Mouse (Mus musculus) forebrain, embryonic 10.5 days (tissue): ENCODE results near the gene Narfl. TPM values are rescaled to one million over a fixed set of nuclear protein-coding genes. Genes with fewer than 3 reads are reported as not detected.

ENCODE experiments used
- DNase-seq: peaks from one replicate; pipeline ENCODE4 v3.0.0-alpha.2; 2017; ENCODE audit warnings: low spot score; ENCODE audit errors: extremely low spot score
- H3K27ac ChIP-seq: fragments of 300-500 bp; sonication (generic); 2 replicates; pipeline ENCODE4 v1.5.1; 2016; ENCODE audit warnings: mild to moderate bottlenecking
- H3K27me3 ChIP-seq: fragments of 300-500 bp; sonication (generic); 2 replicates; pipeline ENCODE4 v1.6.1; 2016; ENCODE audit warnings: mild to moderate bottlenecking; ENCODE audit not compliant: poor library complexity, severe bottlenecking
- H3K36me3 ChIP-seq: fragments of 300-500 bp; sonication (generic); replicated peaks from 2 replicates; pipeline ENCODE4 v1.6.1; 2016; ENCODE audit warnings: mild to moderate bottlenecking, moderate library complexity
- H3K4me1 ChIP-seq: fragments of 300-500 bp; sonication (generic); 2 replicates; pipeline ENCODE4 v1.6.1; 2016
- H3K4me3 ChIP-seq: fragments of 300-500 bp; sonication (generic); 2 replicates; pipeline ENCODE4 v1.5.1; 2016; ENCODE audit warnings: mild to moderate bottlenecking, moderate library complexity
- H3K9me3 ChIP-seq: fragments of 300-500 bp; sonication (generic); 2 replicates; pipeline ENCODE4 v1.6.1; 2016; ENCODE audit warnings: mild to moderate bottlenecking, moderate library complexity
- WGBS: fragments of 180-500 bp; shearing (Covaris S2); methylation state at CpG from one replicate; pipeline ENCODE4 v1.1.7; 2016; 5-methylcytosine and 5-hydroxymethylcytosine counted together
- polyA plus RNA-seq: library from polyadenylated mRNA; unstranded; fragments of >200 nt; fragmentation: Nextera tagmentation; extraction: Ambion mirVana; gene quantifications from 2 replicates; pipeline ENCODE4 v1.2.1, GENCODE M21; 2016

Gene Narfl
- polyA plus RNA-seq, 1 experiment from 2014 or later = 26.1 TPM

DNA sequence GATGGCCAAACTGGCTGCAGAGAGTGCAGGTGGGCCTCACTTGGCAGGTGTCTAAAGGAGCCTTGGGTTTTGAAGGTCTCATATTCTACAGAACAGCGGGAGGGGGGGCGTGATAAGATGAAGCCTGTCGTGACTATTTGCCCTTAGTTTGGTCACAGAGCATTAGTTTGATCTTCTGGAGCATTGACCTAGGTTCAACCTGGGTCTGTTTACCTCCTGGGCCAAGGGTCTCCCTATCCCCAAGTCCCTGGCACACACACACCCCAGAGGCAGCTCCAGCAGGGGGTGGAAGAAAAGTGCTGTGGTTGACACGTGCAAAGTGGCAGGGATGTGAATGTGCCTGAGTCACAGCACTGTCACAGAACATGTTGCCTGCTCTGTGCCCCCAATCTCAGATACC, 37.3 kb downstream of the Narfl start:
- Histone ChIP-seq H3K27ac (no peak overlapping the region), H3K4me3 (peak overlapping the region; percentile 88; the same call in 1 of the 2 replicates), H3K4me1 (peaks cover 46% of the 10 kb centered on the region), H3K27me3 (peaks cover 75% of the 10 kb centered on the region), H3K9me3 (no peaks in the 10 kb centered on the region), H3K36me3 (no peaks in the 10 kb centered on the region)
- 83% methylated on average over 4 of the region's 4 CpGs for WGBS
- no peak for DNase-seq

DNA sequence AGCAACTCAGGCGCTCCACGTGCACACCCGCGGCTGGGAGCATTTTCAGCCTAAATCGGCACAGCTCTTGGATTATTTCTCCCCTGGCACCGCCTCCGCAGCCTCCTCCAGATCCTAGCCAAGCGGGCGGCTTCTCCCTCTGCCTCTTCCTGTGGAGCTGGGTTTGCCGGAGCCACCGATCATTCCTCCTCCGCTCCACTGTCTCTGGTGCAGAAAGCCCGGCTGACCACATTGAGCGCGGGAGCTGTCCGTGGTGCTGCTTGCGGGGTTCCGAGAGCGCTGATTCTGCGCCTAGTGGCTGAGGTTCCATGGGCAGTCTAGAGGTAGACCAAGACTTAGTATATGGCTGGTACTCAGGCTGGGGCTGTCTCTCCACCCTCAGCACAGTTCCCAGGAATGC, 39.9 kb downstream of the Narfl start:
- 3% methylated on average over 20 of the region's 20 CpGs for WGBS
- Histone ChIP-seq H3K9me3 (no peaks in the 10 kb centered on the region), H3K4me3 (peak overlapping the region; percentile 27), H3K36me3 (peaks cover 6% of the 10 kb centered on the region; the same call in 1 of the 2 replicates), H3K27ac (no peak overlapping the region), H3K4me1 (peaks cover 39% of the 10 kb centered on the region), H3K27me3 (peaks cover 85% of the 10 kb centered on the region)
- peak; percentile 85 for DNase-seq

DNA sequence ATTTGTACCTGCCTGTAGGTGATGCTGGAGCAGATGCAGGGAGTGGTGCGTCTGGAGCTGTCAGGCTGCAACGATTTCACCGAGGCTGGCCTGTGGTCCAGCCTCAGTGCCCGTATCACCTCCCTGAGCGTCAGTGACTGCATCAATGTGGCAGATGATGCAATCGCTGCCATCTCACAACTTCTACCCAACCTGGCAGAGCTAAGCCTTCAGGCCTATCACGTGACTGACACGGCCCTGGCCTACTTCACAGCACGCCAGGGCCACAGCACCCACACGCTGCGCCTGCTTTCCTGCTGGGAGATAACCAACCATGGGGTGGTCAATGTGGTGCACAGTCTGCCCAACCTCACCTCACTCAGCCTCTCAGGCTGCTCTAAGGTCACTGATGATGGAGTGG, 44.1 kb downstream of the Narfl start:
- no peak overlapping the region for H3K27ac ChIP-seq
- peaks cover 24% of the 10 kb centered on the region for H3K4me1 ChIP-seq
- peaks cover 6% of the 10 kb centered on the region; the same call in 1 of the 2 replicates for H3K36me3 ChIP-seq
- 85% methylated on average over 11 of the region's 11 CpGs for WGBS
- DNase-seq = no peak
- no peaks in the 10 kb centered on the region for H3K9me3 ChIP-seq
- H3K4me3 ChIP-seq = no peak overlapping the region
- H3K27me3 ChIP-seq = peaks cover 68% of the 10 kb centered on the region

DNA sequence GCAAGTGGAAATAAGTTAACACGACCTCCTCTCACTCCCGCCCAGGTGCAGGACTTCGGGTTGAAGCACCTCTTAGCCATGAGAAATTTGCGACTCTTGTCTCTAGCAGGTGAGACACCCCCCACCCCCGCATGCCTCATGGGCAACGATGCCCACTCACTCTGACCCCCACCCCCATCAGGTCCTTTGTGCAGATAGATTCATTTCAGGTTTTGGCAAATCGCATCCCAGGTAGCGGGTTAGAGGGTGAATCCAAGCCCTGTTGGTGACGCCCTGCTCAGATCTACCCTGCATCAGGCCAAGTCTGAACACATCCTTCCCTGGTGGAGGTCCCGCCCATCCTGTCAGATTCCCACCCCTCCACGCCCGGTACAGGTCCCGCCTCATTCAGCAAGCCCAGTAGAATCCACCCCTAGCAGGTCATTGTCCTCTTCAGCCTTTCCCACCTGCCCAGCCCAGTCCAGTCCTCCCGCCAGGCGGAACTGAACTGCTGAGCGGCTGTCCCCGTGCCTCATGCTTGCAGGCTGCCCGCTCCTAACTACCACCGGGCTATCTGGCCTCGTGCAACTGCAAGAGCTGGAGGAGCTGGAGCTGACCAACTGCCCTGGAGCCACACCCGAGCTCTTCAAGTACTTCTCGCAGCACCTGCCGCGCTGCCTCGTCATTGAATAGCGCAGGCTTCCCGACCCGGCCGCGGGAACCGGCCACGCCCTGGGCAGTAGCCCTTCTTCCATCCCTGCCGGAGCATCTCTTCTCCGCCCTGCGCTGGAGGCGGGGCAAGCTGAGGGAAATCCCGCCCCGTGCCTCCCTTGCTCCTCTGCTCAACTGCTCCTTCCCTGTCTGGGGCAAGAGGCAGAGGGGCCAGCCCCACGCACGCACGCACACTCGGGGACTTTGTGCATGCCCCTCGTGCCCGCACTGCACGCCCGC, 45.5 kb downstream of the Narfl start:
- peak overlapping the region; percentile 61 for H3K27ac ChIP-seq
- no peak for DNase-seq

DNA sequence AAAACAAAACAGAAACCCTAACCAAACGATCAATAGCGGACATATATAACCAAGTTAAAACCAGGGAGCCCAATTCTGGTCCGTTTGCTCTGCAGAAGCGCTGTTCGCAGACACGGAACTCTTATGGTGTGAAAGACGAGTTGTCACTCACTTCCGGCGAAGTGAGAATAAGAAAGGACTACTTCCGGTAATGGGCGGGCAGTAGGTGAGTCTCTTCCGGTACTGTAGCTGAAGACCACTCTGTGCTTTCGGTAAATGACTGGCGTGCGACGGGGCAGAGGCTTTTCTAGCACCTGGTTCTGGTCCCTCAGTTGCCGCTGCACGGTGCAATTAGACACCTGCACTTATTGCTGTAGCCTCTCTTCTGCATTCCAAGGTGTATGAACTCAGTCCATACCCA, 49.9 kb downstream of the Narfl start, which contains the start of gene Wdr24:
Wdr24 (plus strand) TSS at position 176 of the 400 bp plus-strand sequence.
- Histone ChIP-seq H3K4me1 (peaks cover 60% of the 10 kb centered on the region), H3K36me3 (peaks cover 31% of the 10 kb centered on the region), H3K27ac (peak within 1 kb of the TSS; percentile 87), H3K4me3 (peak within 1 kb of the TSS; percentile 72), H3K27me3 (peaks cover 25% of the 10 kb centered on the region), H3K9me3 (no peaks in the 10 kb centered on the region)
- DNase-seq = peak; percentile 73
- WGBS = under 1% methylated on average over 18 of the region's 18 CpGs

More for the DNA sequence above, 45.5 kb downstream of the Narfl start:
- peaks cover 6% of the 10 kb centered on the region; the same call in 1 of the 2 replicates for H3K36me3 ChIP-seq
- WGBS = 7% methylated on average over 46 of the region's 46 CpGs
- H3K9me3 ChIP-seq = no peaks in the 10 kb centered on the region
- H3K4me3 ChIP-seq = peak overlapping the region; percentile 48
- H3K4me1 ChIP-seq = peaks cover 25% of the 10 kb centered on the region
- H3K27me3 ChIP-seq = peaks cover 56% of the 10 kb centered on the region

DNA sequence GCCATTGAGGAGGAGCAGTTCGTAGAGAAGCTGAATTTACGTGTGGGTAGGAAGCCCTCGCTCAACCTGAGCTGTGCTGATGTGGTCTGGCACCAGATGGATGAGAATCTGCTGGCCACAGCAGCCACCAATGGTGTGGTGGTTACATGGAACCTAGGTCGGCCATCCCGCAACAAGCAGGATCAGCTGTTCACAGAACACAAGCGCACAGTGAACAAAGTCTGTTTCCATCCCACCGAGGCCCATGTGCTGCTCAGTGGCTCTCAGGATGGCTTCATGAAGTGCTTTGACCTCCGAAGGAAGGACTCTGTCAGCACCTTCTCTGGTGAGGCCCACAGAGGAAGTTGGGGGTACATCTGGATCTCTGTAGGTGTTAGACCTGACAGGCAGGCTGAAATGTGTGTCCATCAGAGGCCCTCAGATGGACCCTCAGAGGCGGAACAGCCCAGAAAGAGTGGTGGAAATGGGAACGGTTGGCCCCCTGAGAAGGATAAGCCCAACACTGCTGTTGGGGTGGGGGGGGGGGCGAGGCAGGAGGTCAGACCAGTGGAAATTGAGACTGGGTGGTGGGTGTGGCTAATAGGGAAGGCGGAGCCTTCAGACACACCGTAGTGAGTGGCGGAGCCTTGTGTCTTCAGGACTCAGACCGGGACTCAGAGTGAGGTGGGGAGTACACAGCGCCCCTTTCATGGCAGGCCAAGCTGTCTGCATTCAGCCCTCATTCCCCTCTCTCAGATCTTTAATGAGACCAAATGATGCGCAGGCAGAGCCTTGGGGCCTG, 51.0 kb downstream of the Narfl start:
- H3K9me3 ChIP-seq = no peaks in the 10 kb centered on the region
- peak overlapping the region; percentile 72 for H3K4me3 ChIP-seq
- H3K27ac ChIP-seq = no peak overlapping the region
- peaks cover 33% of the 10 kb centered on the region for H3K36me3 ChIP-seq
- DNase-seq = no peak
- WGBS = 79% methylated on average over 17 of the region's 17 CpGs
- peaks cover 63% of the 10 kb centered on the region for H3K4me1 ChIP-seq
- peaks cover 14% of the 10 kb centered on the region for H3K27me3 ChIP-seq

DNA sequence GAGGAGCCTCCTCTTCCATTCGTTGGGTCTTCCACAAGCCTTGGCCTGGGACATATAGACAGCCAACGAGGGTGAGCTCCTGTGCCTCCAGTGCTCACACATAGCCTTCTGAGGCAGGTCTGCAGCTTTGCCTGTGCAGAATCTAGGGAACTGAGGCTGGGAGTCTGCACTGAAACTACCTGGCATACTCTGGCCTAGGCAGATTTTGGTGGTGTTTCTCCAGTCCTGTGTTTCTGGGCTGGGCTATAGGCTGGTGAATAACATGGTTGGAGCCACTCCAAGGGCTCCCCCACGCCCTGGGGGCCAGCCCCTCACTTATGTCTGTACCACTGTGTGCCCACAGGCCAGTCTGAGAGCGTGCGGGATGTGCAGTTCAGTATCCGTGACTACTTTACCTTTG, 51.7 kb downstream of the Narfl start:
- peaks cover 41% of the 10 kb centered on the region for H3K36me3 ChIP-seq
- no peaks in the 10 kb centered on the region for H3K9me3 ChIP-seq
- 90% methylated on average over 6 of the region's 6 CpGs for WGBS
- no peak overlapping the region for H3K27ac ChIP-seq
- H3K4me3 ChIP-seq = peak overlapping the region; percentile 72; the same call in 1 of the 2 replicates
- peaks cover 65% of the 10 kb centered on the region for H3K4me1 ChIP-seq
- no peak for DNase-seq
- peaks cover 6% of the 10 kb centered on the region for H3K27me3 ChIP-seq

DNA sequence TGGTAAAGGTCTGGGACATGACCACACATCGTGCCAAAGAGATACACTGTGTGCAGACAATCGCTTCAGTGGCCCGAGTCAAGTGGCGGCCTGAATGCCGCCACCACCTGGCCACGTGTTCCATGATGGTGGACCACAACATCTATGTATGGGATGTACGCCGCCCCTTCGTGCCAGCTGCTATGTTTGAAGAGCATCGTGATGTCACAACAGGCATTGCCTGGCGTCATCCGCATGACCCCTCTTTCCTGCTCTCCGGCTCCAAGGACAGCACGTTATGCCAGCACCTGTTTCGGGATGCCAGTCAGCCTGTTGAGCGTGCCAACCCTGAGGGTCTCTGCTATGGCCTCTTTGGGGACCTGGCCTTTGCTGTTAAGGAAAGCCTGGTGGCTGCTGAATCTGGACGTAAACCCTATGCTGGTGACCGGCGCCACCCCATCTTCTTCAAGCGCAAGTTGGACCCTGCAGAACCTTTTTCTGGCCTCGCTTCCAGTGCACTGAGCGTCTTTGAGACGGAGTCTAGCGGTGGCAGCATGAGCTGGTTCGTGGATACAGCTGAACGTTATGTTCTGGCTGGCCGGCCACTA, 52.5 kb downstream of the Narfl start:
- peaks cover 73% of the 10 kb centered on the region for H3K4me1 ChIP-seq

DNA sequence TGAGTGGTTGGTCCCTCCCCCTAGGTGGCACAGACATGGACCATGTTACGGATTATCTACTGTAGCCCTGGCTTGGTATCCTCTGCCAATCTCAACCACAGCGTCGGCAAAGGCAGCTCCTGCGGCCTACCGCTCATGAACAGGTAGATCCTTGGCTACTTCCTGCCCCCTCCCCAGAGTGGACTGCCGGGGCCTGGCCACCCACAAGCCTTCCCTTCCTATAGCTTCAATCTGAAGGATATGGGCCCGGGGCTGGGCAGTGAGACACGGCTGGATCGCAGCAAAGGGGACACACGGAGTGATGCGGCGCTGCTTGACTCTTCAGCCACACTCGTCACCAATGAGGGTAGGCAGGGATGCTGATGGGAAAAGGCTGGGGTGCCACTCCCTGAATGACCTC, 53.4 kb downstream of the Narfl start:
- H3K4me1 ChIP-seq = peaks cover 82% of the 10 kb centered on the region
- H3K36me3 ChIP-seq = peaks cover 58% of the 10 kb centered on the region
- H3K27ac ChIP-seq = no peak overlapping the region
- no peak for DNase-seq
- 0 out of 2 replicates have a peak overlapping the region, but pooled peaks have one; percentile 0 for H3K4me3 ChIP-seq
- H3K9me3 ChIP-seq = no peaks in the 10 kb centered on the region
- WGBS = 93% methylated on average over 13 of the region's 13 CpGs
- no peaks in the 10 kb centered on the region for H3K27me3 ChIP-seq

More for the DNA sequence above, 52.5 kb downstream of the Narfl start:
- Histone ChIP-seq H3K4me3 (peak overlapping the region; percentile 72; the same call in 1 of the 2 replicates), H3K27ac (no peak overlapping the region), H3K9me3 (no peaks in the 10 kb centered on the region), H3K36me3 (peaks cover 48% of the 10 kb centered on the region), H3K27me3 (no peaks in the 10 kb centered on the region)
- DNase-seq = no peak
- WGBS = 98% methylated on average over 27 of the region's 27 CpGs

DNA sequence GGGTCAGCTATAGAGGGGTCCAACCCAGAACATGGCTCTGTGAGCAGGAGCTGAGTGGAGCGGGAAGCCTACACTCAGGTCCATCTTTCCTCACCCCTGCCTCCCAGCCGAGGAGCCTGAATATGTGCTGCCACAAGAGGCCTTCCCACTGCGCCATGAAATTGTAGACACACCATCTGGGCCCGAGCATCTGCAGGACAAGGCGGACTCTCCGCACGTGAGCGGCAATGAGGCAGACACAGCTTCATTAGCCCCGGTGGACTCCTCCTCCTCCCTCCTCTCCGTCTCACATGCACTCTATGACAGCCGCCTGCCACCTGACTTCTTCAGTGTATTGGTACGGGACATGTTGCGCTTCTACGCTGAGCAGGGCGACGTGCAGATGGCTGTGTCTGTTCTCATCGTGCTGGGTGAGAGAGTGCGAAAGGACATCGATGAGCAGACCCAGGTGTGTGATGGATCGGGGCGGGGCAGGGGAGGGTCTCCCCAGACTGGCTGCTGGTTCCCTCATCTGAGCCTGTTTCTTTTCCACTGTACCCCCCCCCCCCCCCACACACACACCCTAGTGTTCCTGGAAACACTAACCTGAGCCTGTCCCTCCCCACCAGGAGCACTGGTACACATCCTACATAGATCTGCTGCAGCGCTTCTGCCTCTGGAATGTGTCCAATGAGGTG, 54.1 kb downstream of the Narfl start:
- Histone ChIP-seq H3K27ac (peak overlapping the region; percentile 94), H3K9me3 (no peaks in the 10 kb centered on the region), H3K36me3 (peaks cover 58% of the 10 kb centered on the region), H3K4me3 (peak overlapping the region; percentile 77), H3K27me3 (no peaks in the 10 kb centered on the region), H3K4me1 (peaks cover 84% of the 10 kb centered on the region)
- no peak for DNase-seq
- WGBS = 91% methylated on average over 22 of the region's 22 CpGs

DNA sequence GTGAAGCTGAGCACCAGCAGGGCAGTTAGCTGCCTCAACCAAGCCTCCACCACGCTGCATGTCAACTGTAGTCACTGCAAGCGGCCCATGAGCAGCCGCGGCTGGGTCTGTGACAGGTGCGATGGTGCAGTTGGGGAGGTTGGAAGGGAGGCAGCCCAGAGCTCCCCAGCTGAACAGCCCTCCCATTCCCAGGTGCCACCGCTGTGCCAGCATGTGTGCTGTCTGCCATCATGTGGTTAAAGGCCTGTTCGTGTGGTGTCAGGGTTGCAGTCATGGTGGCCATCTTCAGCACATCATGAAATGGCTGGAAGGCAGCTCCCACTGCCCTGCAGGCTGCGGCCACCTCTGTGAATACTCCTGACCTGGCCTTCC, 54.6 kb downstream of the Narfl start:
- peak overlapping the region; percentile 94 for H3K27ac ChIP-seq
- WGBS = 83% methylated on average over 8 of the region's 8 CpGs
- peaks cover 80% of the 10 kb centered on the region for H3K4me1 ChIP-seq

More for the DNA sequence above, 54.6 kb downstream of the Narfl start:
- peaks cover 58% of the 10 kb centered on the region for H3K36me3 ChIP-seq
- DNase-seq = no peak
- peak overlapping the region; percentile 77 for H3K4me3 ChIP-seq
- no peaks in the 10 kb centered on the region for H3K9me3 ChIP-seq
- H3K27me3 ChIP-seq = no peaks in the 10 kb centered on the region
